21 mouse cellular contexts compared by ENCODE assay signal in genomic region chr7:97300914-97301313, GRCm38 (mm10). TPM values are rescaled to one million over a fixed set of nuclear protein-coding genes. Genes with fewer than 3 reads are reported as not detected.
A peak's percentile ranks its signal among the peaks of the same experiment; 100 is the strongest.
DNase-seq lines count a peak whose midpoint lies in the region; ATAC-seq and TF ChIP-seq lines count a peak whose summit lies in the region.
"Had no signal": no experiment of that assay in that cellular context is flagged by ENCODE, and none has a peak within 500 bp of the region (broad histone marks: within the 10 kb centered on the region; RNA-seq: fewer than 3 reads in every experiment).

No protein-coding gene starts in this region.

- DNase-seq in heart, adult 11 months: peak; percentile 82
- no peak for DNase-seq in heart, postnatal 4 days
- DNase-seq in layer of hippocampus, adult 11-12 months (ENCODE audit: low spot score): peak; percentile 1
- no peak for DNase-seq in layer of hippocampus, postnatal 10 days (ENCODE audit: low spot score in 2 of 2)
- DNase-seq in MEL (ENCODE audit: low read depth, low spot score): peak; percentile 64
- no peak for DNase-seq in frontal cortex, postnatal 25 days (ENCODE audit: low spot score in 2 of 2)
- DNase-seq: adrenal gland, adult 8-10 months; cerebellum, adult 11-12 months; cerebellum, adult 9-10 months; forebrain, postnatal 0 days; gastrocnemius, adult 2 months; heart, adult 18-20 months; kidney, adult 11 months had no signal

- no peak for TF ChIP-seq CTCF in MEL (IDR thresholded peaks at IDR 0.05 in 2 of 3, conservative IDR thresholded peaks at IDR 0.05 in 1 of 3; ENCODE audit: control insufficient read depth in 1 of 3, insufficient read depth in 1 of 3, low read depth in 2 of 3, low read length in 3 of 3, poor library complexity in 1 of 3, severe bottlenecking in 1 of 3)

- TF ChIP-seq POLR2A in MEL (IDR thresholded peaks at IDR 0.05; ENCODE audit: control insufficient read depth in 1 of 2, insufficient read depth in 1 of 2, low read depth in 1 of 2, low read length in 2 of 2, poor library complexity in 1 of 2): no peak

- H3K79me2 ChIP-seq in MEL (ENCODE audit: control insufficient read depth, insufficient read depth, low read length, poor library complexity): no peaks in the 10 kb centered on the region

- H3K9me3 ChIP-seq in MEL (replicated peaks; ENCODE audit: insufficient read depth, low read length): no peaks in the 10 kb centered on the region
- H3K9me3 ChIP-seq: embryonic facial prominence, embryonic 12.5 days; forebrain, embryonic 12.5 days; G1E; heart, embryonic 12.5 days; hindbrain, embryonic 15.5 days had no signal

- peak in 1 of 2 experiments; percentile 56; a peak in 2 of 4 replicates for TF ChIP-seq EP300 in MEL (IDR thresholded peaks at IDR 0.05; ENCODE audit: low read depth in 1 of 2, low read length in 2 of 2)

- no peak for TF ChIP-seq RAD21 in MEL (IDR thresholded peaks at IDR 0.05; ENCODE audit: low read depth, low read length)

- H3K4me1 ChIP-seq in MEL (ENCODE audit: control insufficient read depth in 1 of 2, insufficient read depth in 2 of 2, low read length in 2 of 2): peaks cover 5 to 14% of the 10 kb centered on the region in 2 experiments
- H3K4me1 ChIP-seq: embryonic facial prominence, embryonic 12.5 days; forebrain, embryonic 12.5 days; hindbrain, embryonic 15.5 days had no signal

- H3K27me3 ChIP-seq in MEL (ENCODE audit: control insufficient read depth in 1 of 2, insufficient read depth in 2 of 2, low read length in 2 of 2): no peaks in the 10 kb centered on the region
- H3K27me3 ChIP-seq: embryonic facial prominence, embryonic 12.5 days; forebrain, embryonic 12.5 days; heart, embryonic 12.5 days; hindbrain, embryonic 15.5 days; Patski had no signal

- H3K36me3 ChIP-seq in MEL (ENCODE audit: control insufficient read depth in 1 of 2, insufficient read depth in 2 of 2, low read length in 2 of 2): peaks cover 6 to 10% of the 10 kb centered on the region in 2 experiments

- no peak overlapping the region for H3K4me3 ChIP-seq in MEL (ENCODE audit: control insufficient read depth in 1 of 2, insufficient read depth in 1 of 2, low read depth in 2 of 2, low read length in 2 of 2)
- H3K4me3 ChIP-seq: embryonic facial prominence, embryonic 12.5 days; forebrain, embryonic 12.5 days; gastrocnemius, adult 2 months; heart, embryonic 12.5 days; hindbrain, embryonic 15.5 days had no signal

- peak; percentile 41; the same call in 1 of the 2 replicates for ATAC-seq in megakaryocyte, adult 5-6 weeks (ENCODE audit: poor library complexity, severe bottlenecking)
- ATAC-seq in CD4-positive, CD25-positive, alpha-beta regulatory T cell, adult 4 months: no peak
- ATAC-seq: forebrain, postnatal 0 days; Patski had no signal

- no peak overlapping the region for H3K9ac ChIP-seq in MEL (ENCODE audit: control insufficient read depth, low read depth, low read length, poor library complexity, severe bottlenecking)
- H3K9ac ChIP-seq: embryonic facial prominence, embryonic 12.5 days; forebrain, embryonic 12.5 days; forebrain, postnatal 0 days; heart, embryonic 12.5 days; hindbrain, embryonic 15.5 days had no signal

- no peak overlapping the region for H3K27ac ChIP-seq in MEL (ENCODE audit: control insufficient read depth, low read depth, low read length)
- H3K27ac ChIP-seq: embryonic facial prominence, embryonic 12.5 days; forebrain, embryonic 12.5 days; gastrocnemius, adult 2 months; hindbrain, embryonic 15.5 days had no signal

TF ChIP-seq in MEL, 35 proteins besides CTCF, POLR2A, EP300 and RAD21:
- TF ChIP-seq ELF1 (IDR thresholded peaks at IDR 0.05; ENCODE audit: low read depth, low read length): no peak
- TF ChIP-seq MAFK (IDR thresholded peaks at IDR 0.05; ENCODE audit: borderline replicate concordance, low read depth, low read length): no peak
- TF ChIP-seq MYB (IDR thresholded peaks at IDR 0.05; ENCODE audit: low read depth, low read length): no peak
- no peak for TF ChIP-seq MYC (IDR thresholded peaks at IDR 0.05; ENCODE audit: low read depth, low read length)
- no peak for TF ChIP-seq NELFE (IDR thresholded peaks at IDR 0.05; ENCODE audit: low read depth, low read length)
- TF ChIP-seq NRF1 (IDR thresholded peaks at IDR 0.05; ENCODE audit: insufficient read depth, low read depth, low read length, poor library complexity, severe bottlenecking): no peak
- TF ChIP-seq HCFC1 (IDR thresholded peaks at IDR 0.05; ENCODE audit: low read depth, low read length): no peak
- TF ChIP-seq TAL1 (IDR thresholded peaks at IDR 0.05; ENCODE audit: low read length): no peak
- no peak for TF ChIP-seq BHLHE40 (IDR thresholded peaks at IDR 0.05; ENCODE audit: borderline replicate concordance, low read depth, low read length)
- peak; percentile 65 for TF ChIP-seq GATA1 (IDR thresholded peaks at IDR 0.05; ENCODE audit: low read depth, low read length)
- TF ChIP-seq ZC3H11A (IDR thresholded peaks at IDR 0.05; ENCODE audit: low read depth, low read length): no peak
- TF ChIP-seq ZKSCAN1 (IDR thresholded peaks at IDR 0.05; ENCODE audit: low read depth, low read length): no peak
- no peak for TF ChIP-seq UBTF (IDR thresholded peaks at IDR 0.05; ENCODE audit: borderline replicate concordance, insufficient read depth, low read depth, low read length)
- TF ChIP-seq RCOR1 (IDR thresholded peaks at IDR 0.05; ENCODE audit: low read depth, low read length): peak; percentile 49; the same call in 1 of the 2 replicates

RNA-seq across cellular contexts. Expression of gene Usp35, which starts 30.9 kb away (rescaled TPM):
- 1 to 10 TPM in 1 of 2 experiments, under 1 TPM in 1; 0.60 to 1.5 TPM for total RNA-seq in heart, postnatal 4 days (2021)
- 10 to 100 TPM; 10.8 to 14.0 TPM for total RNA-seq in layer of hippocampus, postnatal 10 days (2021)
- total RNA-seq in MEL (2012; rRNA removed): 0.49 and 0.58 TPM in 2 replicates
- 1 to 10 TPM in 1 of 2 experiments, not detected in 1; 2.2 TPM for polyA plus RNA-seq in MEL (2012; ENCODE audit: insufficient read depth in 1 of 2, insufficient read length in 2 of 2, low read depth in 1 of 2, low replicate concordance in 2 of 2, missing spikeins in 1 of 2)
- 0.87 and 1.1 TPM in 2 replicates for total RNA-seq in megakaryocyte, adult 5-6 weeks (2015)
- 0.66 and 0.77 TPM in 2 replicates for total RNA-seq in megakaryocyte, adult 5-6 weeks (2017)
- 1 to 10 TPM; 1.4 to 2.7 TPM for polyA plus RNA-seq in CD4-positive, CD25-positive, alpha-beta regulatory T cell, adult 4 months (2017; shearing (Covaris generic))

RNA-seq across cellular contexts. Expression of gene Kctd21, which starts 31.2 kb away (rescaled TPM):
- total RNA-seq in heart, postnatal 4 days (2021): 1 to 10 TPM in 1 of 2 experiments, under 1 TPM in 1; 0.92 to 1.1 TPM
- 1 to 10 TPM; 6.9 to 8.9 TPM for total RNA-seq in layer of hippocampus, postnatal 10 days (2021)
- total RNA-seq in MEL (2012; rRNA removed): 0.23 and 0.36 TPM in 2 replicates
- polyA plus RNA-seq in MEL (2012; ENCODE audit: insufficient read depth in 1 of 2, insufficient read length in 2 of 2, low read depth in 1 of 2, low replicate concordance in 2 of 2, missing spikeins in 1 of 2): 1 to 10 TPM in 1 of 2 experiments, not detected in 1; 1.2 TPM
- 3.3 and 4.5 TPM in 2 replicates for total RNA-seq in megakaryocyte, adult 5-6 weeks (2015)
- total RNA-seq in megakaryocyte, adult 5-6 weeks (2017): 1.8 and 2.3 TPM in 2 replicates
- polyA plus RNA-seq in CD4-positive, CD25-positive, alpha-beta regulatory T cell, adult 4 months (2017; shearing (Covaris generic)): 1 to 10 TPM; 1.7 to 3.1 TPM

Comparison
In these comparisons a context has a peak if more than half of its experiments do, and no peak if none do; other contexts are left out.
1. DNase-seq: peak in heart, adult 11 months (single experiment), layer of hippocampus, adult 11-12 months (single experiment) and MEL (single experiment); none in heart, postnatal 4 days (single experiment), layer of hippocampus, postnatal 10 days (0 of 2) and frontal cortex, postnatal 25 days (0 of 2).